Mouse (Mus musculus) olfactory bulb, adult 2 months (tissue): ENCODE results near the gene F2rl1. TPM values are rescaled to one million over a fixed set of nuclear protein-coding genes. Genes with fewer than 3 reads are reported as not detected.

Source experiments
- H3K27ac ChIP-seq: fragments of 200-500 bp; 2 replicates; pipeline ENCODE4 v1.5.1; 2012; ENCODE audit warnings: low read depth, low read length; ENCODE audit not compliant: insufficient read depth
- H3K4me1 ChIP-seq: fragments of 200-500 bp; 2 replicates; pipeline ENCODE4 v1.6.1; 2012; ENCODE audit warnings: low read length; ENCODE audit not compliant: control insufficient read depth, insufficient read depth
- H3K4me3 ChIP-seq: fragments of 200-500 bp; 2 replicates; pipeline ENCODE4 v1.5.1; 2012; ENCODE audit warnings: mild to moderate bottlenecking, low read depth, low read length, moderate library complexity; ENCODE audit not compliant: insufficient read depth
- CTCF ChIP-seq: fragments of 200-500 bp; IDR thresholded peaks from 2 replicates; pipeline ENCODE4 v1.5.1; 2012; ENCODE audit warnings: low read depth, mild to moderate bottlenecking, low read length, moderate library complexity; ENCODE audit not compliant: insufficient read depth
- POLR2A ChIP-seq: fragments of 200-500 bp; IDR thresholded peaks from 2 replicates; pipeline ENCODE4 v1.6.1; 2012; ENCODE audit warnings: mild to moderate bottlenecking, low read depth, low read length, moderate library complexity; ENCODE audit not compliant: insufficient read depth
- WGBS: fragments of 180-500 bp; shearing (Covaris S2); methylation state at CpG from one replicate; pipeline ENCODE4 v1.1.7; 2018; 5-methylcytosine and 5-hydroxymethylcytosine counted together
- polyA plus RNA-seq: library from polyadenylated mRNA; stranded (reverse); fragments of >200 nt; gene quantifications from 2 replicates; pipeline ENCODE4 v1.2.4, GENCODE M21; 2012; ENCODE audit warnings: low replicate concordance; ENCODE audit not compliant: missing spikeins, insufficient read depth, insufficient read length

Gene F2rl1
- not detected in 2 replicates for polyA plus RNA-seq

DNA sequence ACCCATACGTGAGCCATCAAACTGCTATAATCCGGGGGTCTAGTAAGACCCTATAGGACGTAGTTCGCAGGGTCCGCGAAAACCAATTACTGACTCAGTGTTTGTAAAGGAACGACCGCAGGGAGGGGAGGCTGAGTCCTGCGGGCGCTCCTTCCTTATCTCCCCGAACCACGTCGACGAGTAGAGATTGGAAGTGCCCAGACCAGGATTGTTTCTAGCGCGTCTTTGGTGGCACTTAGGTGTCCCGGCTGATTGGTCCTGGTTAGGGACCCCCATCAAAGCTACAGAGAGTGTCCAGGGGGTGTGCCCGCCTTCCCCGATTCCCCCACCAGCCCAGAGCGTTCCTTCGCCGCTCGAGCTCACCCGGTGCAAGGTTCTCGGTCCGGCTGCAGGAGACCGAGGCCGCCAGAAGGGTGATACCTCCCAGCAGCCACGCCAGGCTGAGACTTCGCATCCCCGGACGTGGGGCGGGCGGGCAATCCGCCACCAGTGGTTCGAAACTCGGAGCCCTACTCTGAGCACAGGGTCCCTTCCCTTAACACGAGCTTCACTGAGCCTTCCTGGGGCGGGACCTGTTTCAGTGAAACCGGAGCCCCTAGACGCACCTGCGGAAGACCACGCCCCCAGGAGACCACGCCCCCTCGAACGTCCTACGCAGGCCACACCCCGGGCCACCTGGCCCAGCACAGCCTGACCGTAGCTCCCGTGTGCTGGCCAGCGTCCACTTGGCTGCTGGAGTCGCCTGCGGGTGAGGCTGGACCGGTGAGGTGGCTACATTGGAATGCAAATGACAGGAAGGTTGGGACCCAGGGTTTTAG is at the start of gene F2rl1:
Gene F2rl1 (minus strand): TSS at position 554 of the 818 bp plus-strand sequence.
- H3K27ac ChIP-seq: no peak within 1 kb of the TSS
- WGBS: 2% methylated on average over 54 of the region's 54 CpGs
- H3K4me1 ChIP-seq: peaks cover 13% of the 10 kb centered on the region
- TF ChIP-seq POLR2A (no peak), CTCF (no peak)
- H3K4me3 ChIP-seq: peak within 1 kb of the TSS; percentile 11

- H3K27ac ChIP-seq: no peak overlapping the region
- WGBS: 96% methylated on average over 4 of the region's 4 CpGs
- H3K4me3 ChIP-seq: no peak overlapping the region
- TF ChIP-seq CTCF (no peak), POLR2A (no peak)
- H3K4me1 ChIP-seq: no peaks in the 10 kb centered on the region
Measured at GRCm38 (mm10) chr13:95570877-95571276, 45.9 kb upstream of the F2rl1 start.

DNA sequence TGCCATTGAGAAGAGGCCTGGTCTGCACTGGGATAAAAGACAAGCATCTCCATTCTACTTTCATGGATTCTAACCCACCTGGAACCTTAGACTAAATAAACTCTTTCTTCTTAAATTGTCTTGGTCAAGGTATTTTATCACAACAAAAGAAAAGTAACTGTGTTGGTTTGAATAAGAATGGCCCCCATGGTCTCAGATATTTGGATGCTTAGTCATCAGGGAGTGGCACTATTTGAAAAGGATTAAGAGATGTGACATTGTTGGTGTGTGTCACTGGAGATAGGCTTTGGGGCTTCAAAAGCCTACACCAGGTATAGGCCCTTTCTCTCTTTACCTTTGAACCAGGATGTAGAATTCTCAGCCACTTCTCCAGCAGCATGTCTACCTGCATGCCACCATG is 44.3 kb upstream of the F2rl1 start:
- H3K4me3 ChIP-seq: no peak overlapping the region
- H3K27ac ChIP-seq: no peak overlapping the region
- TF ChIP-seq CTCF: no peak
- TF ChIP-seq POLR2A: no peak
- no peaks in the 10 kb centered on the region for H3K4me1 ChIP-seq

- no peak overlapping the region for H3K4me3 ChIP-seq
- no peaks in the 10 kb centered on the region for H3K4me1 ChIP-seq
- no peak overlapping the region for H3K27ac ChIP-seq
- WGBS: 96% methylated on average over 3 of the region's 3 CpGs
- TF ChIP-seq POLR2A (no peak), CTCF (no peak)
Measured at GRCm38 (mm10) chr13:95568336-95568735, 43.3 kb upstream of the F2rl1 start.

DNA sequence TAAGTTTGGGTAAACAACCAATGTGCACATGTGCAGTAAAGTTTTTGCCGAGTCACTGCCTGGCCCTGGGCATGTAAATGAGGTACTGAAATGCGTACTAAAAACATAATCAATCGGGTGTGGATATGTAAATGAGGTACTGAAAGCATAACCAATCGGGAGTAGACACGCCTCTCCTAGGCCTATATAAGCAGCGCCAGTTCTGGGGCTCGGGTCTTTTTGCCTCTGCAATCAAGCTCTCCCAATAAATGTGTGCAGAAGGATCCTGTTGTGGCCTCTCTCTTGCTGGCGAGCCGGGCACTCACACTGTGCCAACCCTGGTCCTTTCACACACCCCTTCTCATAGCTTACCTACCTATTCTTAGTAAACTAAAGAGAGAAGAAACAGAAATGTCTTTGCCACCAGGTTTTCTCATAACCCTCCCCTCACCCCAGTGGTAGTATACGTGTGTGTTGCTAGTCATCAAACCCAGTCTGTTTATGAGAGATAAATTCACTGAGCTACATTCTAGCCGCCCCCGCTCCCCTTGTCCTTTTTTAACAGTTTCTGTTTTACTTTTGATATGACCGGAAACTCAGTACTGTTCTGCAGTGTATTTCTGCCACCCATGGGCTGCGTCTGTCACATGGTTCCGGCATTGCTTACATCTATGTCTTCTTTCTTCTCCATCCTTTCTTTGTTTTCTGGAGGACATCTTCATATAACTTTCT is 42.0 kb upstream of the F2rl1 start:
- Histone ChIP-seq H3K4me1 (no peaks in the 10 kb centered on the region), H3K27ac (no peak overlapping the region), H3K4me3 (no peak overlapping the region)
- TF ChIP-seq CTCF (no peak), POLR2A (no peak)
- WGBS: 95% methylated on average over 15 of the region's 15 CpGs

GRCm38 (mm10) chr13:95563693-95564092 is 38.7 kb upstream of the F2rl1 start:
- 0% methylated on average over 3 of the region's 3 CpGs for WGBS
- TF ChIP-seq POLR2A: no peak
- no peak for TF ChIP-seq CTCF
- no peak overlapping the region for H3K27ac ChIP-seq
- no peak overlapping the region for H3K4me3 ChIP-seq
- H3K4me1 ChIP-seq: no peaks in the 10 kb centered on the region

DNA sequence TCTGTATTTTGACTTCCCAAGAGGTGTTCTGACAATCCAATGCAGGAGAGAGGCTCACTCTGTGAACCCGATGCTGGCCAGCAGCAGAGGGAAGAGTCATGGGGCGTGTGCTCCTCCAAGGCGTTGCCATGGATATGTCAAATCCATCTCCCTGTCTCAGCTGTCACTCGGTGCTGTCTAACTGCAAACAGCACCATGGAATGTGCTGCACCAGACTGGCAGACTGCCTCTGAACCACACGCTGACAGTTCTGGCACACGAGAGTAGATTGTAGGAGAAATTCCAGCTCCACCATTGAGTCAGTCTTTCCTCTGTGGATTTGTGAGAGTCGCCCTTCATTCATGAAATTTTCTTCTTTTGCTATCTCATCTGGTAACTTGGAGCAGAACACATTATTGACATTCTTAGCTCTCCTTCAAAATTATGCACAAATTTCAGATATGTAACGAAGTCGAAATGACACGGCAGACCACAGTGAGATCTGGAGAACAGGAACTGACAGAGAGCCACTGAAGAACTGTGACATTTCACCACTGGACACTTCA is 38.1 kb upstream of the F2rl1 start:
- no peak overlapping the region for H3K4me3 ChIP-seq
- TF ChIP-seq POLR2A: no peak
- WGBS: 62% methylated on average over 10 of the region's 10 CpGs

DNA sequence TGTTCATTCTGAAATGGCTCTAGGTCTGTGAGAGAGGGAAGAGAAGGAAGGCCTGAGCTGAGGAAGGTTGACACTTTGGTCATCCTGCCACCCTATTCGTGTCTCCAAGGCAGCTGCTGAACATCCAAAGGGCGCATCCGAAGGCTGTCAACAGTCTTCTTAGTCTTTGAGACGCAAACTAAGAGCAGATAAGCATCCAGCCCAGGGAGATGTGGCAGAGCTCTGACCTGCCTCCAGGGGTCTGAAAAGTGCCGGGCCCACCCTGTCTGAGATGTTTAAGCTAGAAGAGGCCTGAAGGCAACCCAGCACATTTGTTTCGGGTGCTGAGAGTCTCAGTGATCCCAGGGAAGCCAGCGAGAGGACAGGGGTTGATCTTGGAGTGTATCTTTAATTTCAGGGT is 32.3 kb upstream of the F2rl1 start:
- no peak overlapping the region for H3K27ac ChIP-seq

More for the DNA sequence above, 38.1 kb upstream of the F2rl1 start:
- Histone ChIP-seq H3K27ac (no peak overlapping the region), H3K4me1 (no peaks in the 10 kb centered on the region)

More for the DNA sequence above, 32.3 kb upstream of the F2rl1 start:
- H3K4me1 ChIP-seq: no peaks in the 10 kb centered on the region
- WGBS: 95% methylated on average over 7 of the region's 7 CpGs
- TF ChIP-seq POLR2A: no peak
- TF ChIP-seq CTCF: no peak
- no peak overlapping the region for H3K4me3 ChIP-seq
